Mouse (Mus musculus): ENCODE data around the gene Gnb4. TPM values are rescaled to one million over a fixed set of nuclear protein-coding genes. Genes with fewer than 3 reads are reported as not detected.

Gene Gnb4
- total RNA-seq, 2 experiments from 2014 or later: 53.5 to 60.0 TPM

DNA sequence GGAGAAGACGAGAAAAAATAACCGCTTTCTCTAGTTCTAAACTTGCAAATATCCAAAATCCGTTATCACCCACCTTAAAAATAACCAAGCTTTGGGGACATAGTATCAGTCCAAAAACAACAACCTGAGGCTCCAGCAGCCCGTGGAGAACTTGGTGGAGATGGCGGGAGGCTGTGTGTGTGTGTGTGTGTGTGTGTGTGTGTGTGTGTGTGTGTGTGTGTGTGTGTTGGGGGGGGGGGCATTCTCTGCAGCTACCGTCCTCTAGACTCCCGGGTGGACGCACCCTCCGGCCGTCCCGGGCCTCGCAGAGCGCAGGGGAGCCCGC lies 417 bp downstream of the Gnb4 start:
- DNase-seq (ENCODE audit: low spot score in 2 of 2): no peak

GRCm38 (mm10) chr3:32615376-32615775 lies 1.0 kb downstream of the Gnb4 start:
- DNase-seq (ENCODE audit: low spot score in 2 of 2): no peak

GRCm38 (mm10) chr3:32614786-32615185 lies 1.6 kb downstream of the Gnb4 start:
- no peak for DNase-seq (ENCODE audit: low spot score in 2 of 2)

DNA sequence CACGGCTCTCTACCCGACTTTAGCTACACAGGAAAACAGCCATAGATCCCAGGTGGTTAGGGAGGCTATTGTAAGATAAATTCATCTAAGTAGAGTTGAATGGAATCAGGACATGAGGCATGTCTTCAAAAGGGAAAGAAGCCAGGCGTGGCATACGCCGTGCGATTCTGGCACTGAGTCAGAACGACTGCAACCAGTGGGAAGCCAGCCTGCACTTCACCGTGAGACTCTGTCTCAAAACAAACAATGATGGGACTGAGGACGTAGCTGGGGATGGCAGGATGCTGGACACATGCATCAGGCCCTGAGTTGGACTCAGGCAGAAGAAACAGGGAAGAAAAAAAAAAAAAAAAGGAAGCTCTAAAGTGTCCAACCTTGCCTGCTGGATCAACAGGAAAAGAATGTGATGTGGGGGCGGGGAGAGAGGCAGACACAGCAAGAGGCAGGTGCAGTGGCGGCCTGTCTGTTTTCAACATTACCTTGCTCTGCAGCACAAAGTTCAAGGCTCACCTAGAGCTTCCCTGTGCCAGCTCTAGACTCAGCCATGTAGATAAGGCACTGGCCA lies 4.7 kb downstream of the Gnb4 start:
- DNase-seq (ENCODE audit: low spot score in 2 of 2): no peak

GRCm38 (mm10) chr3:32610560-32610959 lies 5.8 kb downstream of the Gnb4 start:
- peak; percentile 22 to 25 for DNase-seq (ENCODE audit: low spot score in 2 of 2)

DNA sequence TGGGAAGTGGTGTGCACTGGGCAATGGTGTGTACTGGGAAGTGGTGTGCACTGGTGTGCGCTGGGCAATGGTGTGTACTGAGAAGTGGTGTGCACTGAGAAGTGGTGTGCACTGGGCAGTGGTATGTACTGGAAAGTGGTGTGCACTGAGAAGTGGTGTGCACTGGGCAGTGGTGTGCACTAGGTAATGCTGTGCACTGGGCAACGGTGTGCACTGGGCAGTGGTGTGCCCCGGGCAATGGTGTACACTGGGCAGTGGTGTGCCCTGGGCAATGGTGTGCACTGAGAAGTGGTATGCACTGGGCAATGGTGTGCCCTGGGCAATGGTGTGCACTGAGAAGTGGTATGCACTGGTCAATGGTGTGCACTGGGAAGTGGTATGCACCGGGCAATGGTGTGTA lies 7.2 kb downstream of the Gnb4 start:
- no peak for DNase-seq (ENCODE audit: low spot score in 2 of 2)

DNA sequence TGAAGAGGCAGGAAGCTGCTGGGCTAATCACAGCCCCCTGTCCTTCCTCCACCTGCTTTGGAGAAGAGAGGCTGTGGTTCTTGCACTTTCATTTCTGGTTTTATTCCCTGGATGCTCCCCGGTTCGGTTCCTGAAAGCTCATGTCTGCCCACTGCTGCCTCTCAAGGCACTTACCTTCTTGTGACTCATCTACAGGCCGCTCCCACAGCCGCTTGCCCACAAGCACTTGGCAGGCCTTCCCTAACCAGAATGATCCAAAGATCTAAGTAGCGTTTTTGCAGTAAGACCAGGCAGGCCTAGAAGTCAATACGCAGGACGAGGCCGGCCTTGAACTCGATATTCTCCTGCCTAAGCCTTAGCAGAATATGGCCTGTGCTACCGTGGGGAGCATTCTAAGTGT lies 15.3 kb downstream of the Gnb4 start:
- DNase-seq (ENCODE audit: low spot score in 2 of 2): no peak

- DNase-seq (ENCODE audit: low spot score in 2 of 2): no peak
These were observed 17.1 kb downstream of the Gnb4 start for GRCm38 (mm10) chr3:32599328-32599727.

GRCm38 (mm10) chr3:32595080-32595479 lies 21.3 kb downstream of the Gnb4 start:
- no peak for DNase-seq (ENCODE audit: low spot score in 2 of 2)

GRCm38 (mm10) chr3:32586274-32586673 lies 30.1 kb downstream of the Gnb4 start:
- DNase-seq (ENCODE audit: low spot score in 2 of 2): no peak

DNA sequence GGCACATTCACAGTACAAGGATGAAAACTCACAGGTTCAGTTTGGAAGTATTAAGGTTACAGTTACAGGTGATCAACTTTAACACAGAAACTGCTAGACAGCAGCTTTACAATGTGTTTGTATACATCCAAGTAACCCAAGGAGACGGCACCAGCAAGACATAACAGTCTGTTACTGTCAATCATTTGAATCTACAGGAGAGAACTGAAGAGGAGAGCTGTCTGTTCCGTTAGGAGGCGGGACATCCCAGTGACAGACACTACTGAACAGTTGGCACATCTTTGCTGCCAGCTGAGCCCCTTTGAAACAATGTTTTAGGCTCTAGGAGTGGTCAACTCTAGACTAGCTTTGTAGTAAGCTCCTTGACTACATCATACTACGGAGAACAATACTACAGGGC lies 32.9 kb downstream of the Gnb4 start:
- DNase-seq (ENCODE audit: low spot score in 2 of 2): no peak

DNA sequence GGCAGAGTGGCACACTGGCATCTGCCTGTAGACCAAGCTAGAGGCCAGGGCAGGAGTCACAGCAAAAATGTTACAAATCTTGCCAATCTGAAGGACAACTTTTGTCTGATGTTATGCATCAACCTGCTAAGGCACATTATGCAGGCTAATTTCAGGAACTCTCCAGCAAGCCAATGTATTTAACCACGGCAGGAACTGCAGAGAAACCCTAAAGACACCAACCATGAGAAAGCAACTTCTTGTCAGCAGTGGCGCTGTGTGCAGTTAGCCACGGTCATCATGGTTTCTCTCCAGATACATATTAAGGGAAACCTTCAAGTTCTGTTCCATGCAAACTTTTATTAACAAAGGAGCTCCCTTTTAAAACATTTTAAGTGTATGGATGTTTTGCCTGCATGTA lies 34.5 kb downstream of the Gnb4 start:
- no peak for DNase-seq (ENCODE audit: low spot score in 2 of 2)

DNA sequence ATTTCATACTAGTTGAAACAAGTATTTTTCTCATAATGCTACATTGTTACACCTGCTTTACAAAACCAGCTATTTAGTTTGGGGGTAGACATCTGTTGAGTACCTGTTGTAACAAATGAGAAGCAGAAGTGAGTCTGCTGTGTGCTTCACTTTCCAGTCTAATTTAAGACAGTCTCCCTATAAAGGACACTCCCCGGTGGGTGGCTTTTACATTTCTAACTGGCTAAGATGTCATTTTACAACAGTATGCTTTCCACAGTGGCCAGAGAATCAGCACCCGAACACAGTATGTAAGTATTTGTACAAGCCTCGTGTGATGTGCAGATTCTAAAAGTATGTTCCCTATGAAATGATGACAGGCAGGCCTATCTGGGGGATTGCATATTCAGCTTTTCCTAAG lies 35.6 kb downstream of the Gnb4 start:
- DNase-seq (ENCODE audit: low spot score in 2 of 2): no peak

DNA sequence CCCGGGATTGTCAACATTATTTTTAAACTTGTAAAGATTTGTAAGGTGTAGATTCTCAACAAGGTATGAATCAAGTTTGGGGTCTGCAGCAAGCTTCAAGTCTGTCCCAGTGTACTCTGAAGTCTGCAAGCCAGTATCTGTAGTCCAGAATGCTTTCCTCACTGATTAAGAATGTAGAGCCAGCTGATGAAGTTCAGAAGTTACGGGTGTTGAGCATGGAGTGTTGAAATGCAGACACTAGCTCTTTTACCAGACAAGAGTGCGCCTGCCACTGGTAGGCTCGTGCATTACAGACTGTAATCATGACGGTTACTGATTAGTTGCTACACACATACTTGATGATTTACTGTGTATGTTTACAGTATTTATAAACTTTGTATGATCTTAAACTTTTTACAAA lies 37.6 kb downstream of the Gnb4 start:
- no peak for DNase-seq (ENCODE audit: low spot score in 2 of 2)

DNA sequence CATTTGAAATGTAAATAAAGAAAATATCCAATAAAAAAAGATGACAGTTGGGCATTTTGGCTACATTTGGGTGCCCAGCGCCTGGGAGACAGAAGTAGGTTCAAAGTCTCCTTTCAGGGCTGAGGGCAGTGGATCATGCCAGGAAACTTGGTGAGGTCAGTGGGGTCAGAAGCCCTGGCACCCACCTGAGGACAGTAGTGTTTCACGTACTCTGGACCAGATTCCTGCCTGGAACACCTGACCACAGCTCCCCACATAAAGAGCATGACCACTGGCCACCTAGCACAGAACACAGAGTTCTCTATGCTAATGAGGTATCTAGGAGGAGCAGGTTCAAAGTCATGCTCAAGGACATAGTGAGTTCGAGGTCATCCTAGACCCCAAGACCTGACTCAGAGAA lies 41.2 kb downstream of the Gnb4 start:
- no peak for DNase-seq (ENCODE audit: low spot score in 2 of 2)

GRCm38 (mm10) chr3:32573881-32574280 lies 42.5 kb downstream of the Gnb4 start:
- no peak for DNase-seq (ENCODE audit: low spot score in 2 of 2)

DNA sequence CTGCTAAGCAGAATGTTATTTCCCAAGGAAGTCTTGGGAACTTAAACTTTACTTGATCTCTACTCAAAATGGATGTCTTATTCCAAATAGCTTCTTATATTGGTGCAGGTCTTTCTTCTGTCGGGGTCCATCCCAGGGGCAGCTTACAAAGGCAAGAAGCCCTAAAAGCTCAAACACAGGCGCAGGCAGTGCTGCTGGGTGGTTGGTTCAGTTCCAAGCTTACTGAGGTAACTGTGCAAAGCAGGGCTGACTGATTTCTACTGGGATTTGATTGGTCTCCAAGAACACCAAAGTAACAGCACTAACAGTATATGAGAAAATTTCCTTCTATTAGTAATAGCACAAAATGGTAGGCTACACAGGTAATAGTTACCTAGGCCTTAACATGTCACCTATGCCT lies 43.3 kb downstream of the Gnb4 start:
- DNase-seq (ENCODE audit: low spot score in 2 of 2): no peak

GRCm38 (mm10) chr3:32563401-32563800 lies 53.0 kb downstream of the Gnb4 start:
- DNase-seq (ENCODE audit: low spot score in 2 of 2): no peak

DNA sequence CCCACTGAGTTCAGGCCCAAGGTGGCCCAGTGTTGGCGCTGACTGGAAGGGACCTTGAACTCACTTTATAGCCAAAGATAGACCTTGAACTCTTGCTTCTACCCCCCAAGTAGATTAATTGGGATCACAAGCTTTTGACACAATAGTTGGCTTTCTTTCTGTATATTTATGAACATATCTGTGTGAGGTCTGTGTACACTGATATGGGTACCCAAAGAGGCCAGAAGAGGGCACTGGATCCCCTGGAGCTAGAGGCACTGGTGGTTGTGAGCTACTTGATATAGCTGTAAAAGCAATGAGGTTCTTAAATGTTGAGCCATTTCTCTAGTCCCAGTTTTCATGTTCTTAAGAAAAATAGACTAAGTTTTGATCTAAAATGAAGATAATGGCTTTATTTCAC lies 63.3 kb downstream of the Gnb4 start:
- no peak for DNase-seq (ENCODE audit: low spot score in 2 of 2)

DNA sequence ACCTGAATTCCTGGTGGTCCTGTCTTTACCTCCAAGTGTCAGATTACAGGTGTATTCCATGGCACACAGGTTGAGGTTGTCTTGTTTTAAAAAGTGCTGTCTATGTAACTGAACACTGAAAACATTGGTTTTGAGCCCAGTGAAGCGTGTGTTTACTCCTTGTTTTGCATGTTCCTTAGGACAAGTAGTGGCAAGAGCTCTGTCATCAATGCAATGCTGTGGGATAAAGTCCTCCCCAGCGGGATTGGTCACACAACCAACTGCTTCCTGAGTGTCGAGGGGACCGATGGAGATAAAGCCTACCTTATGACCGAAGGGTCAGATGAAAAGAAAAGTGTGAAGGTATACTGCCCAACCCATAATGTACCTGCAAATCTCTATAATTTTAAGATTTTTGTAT lies 78.3 kb downstream of the Gnb4 start:
- no peak for DNase-seq (ENCODE audit: low spot score in 2 of 2)

DNA sequence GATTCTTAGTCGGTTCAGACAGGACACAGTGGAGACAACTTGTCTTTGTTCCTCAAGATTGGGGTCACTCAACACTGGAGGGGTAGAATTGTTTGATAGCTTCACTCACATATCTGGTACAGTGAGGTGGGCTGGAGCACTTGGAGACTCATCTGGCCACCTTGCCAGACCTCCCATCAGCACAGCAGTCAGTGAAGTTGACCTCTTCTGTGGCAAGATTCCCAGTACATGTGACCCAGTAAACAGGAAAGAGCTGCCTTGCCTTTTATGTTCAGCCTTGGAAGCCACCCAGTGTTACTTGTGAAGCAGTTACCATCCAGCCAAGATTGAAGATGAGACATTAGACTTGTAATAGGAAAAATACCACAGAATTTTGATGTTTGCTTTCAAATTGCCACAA lies 78.8 kb downstream of the Gnb4 start:
- no peak for DNase-seq (ENCODE audit: low spot score in 2 of 2)

DNA sequence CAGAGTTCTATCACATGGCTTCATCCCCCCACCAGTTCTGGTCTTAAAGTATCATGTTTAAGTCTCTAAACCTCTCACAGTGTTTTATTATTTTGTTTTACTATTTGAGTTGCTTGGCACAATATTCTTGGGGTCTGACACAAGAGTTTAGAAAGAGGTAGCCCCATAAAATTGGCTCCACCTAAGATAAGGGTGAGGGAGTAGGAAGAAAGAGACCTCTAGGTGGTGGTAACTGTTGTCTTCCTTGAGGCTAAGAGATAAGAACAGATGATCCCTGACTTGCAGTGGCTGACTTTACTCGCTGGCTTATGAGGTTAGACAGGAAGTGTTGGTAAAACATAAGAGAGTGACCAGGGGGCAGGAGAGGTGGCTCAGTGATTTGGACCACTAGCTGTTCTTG lies 80.7 kb downstream of the Gnb4 start:
- no peak for DNase-seq (ENCODE audit: low spot score in 2 of 2)

All from adrenal gland, postnatal 4 days (tissue).